20 mouse cellular contexts compared by ENCODE assay signal in genomic region chr4:148182363-148182762, GRCm38 (mm10). TPM values are rescaled to one million over a fixed set of nuclear protein-coding genes. Genes with fewer than 3 reads are reported as not detected.
DNase-seq lines count a peak whose midpoint lies in the region; ATAC-seq and TF ChIP-seq lines count a peak whose summit lies in the region.
"Had no signal": no experiment of that assay in that cellular context is flagged by ENCODE, and none has a peak within 500 bp of the region (broad histone marks: within the 10 kb centered on the region; RNA-seq: fewer than 3 reads in every experiment).

No protein-coding gene starts in this region.

- no peaks in the 10 kb centered on the region for H3K9me3 ChIP-seq in hindbrain, embryonic 15.5 days
- no peaks in the 10 kb centered on the region for H3K9me3 ChIP-seq in hindbrain, embryonic 10.5 days
- H3K9me3 ChIP-seq in ES-Bruce4 (replicated peaks; ENCODE audit: control insufficient read depth, insufficient read depth, low read length, poor library complexity, severe bottlenecking) = no peaks in the 10 kb centered on the region
- H3K9me3 ChIP-seq in forebrain, embryonic 13.5 days (replicated peaks) = no peaks in the 10 kb centered on the region
- H3K9me3 ChIP-seq in neural tube, embryonic 13.5 days = no peaks in the 10 kb centered on the region
- H3K9me3 ChIP-seq: embryonic facial prominence, embryonic 15.5 days; limb, embryonic 15.5 days had no signal

- no peak for TF ChIP-seq POLR2A in ES-Bruce4 (IDR thresholded peaks at IDR 0.05; ENCODE audit: insufficient read depth, low read length)
- TF ChIP-seq POLR2A in thymus, adult 2 months (IDR thresholded peaks at IDR 0.05; ENCODE audit: control insufficient read depth, extremely low read depth, insufficient read depth, low read length, poor library complexity) = no peak

- no peak overlapping the region for H3K9ac ChIP-seq in hindbrain, embryonic 15.5 days
- no peak overlapping the region for H3K9ac ChIP-seq in ES-Bruce4 (ENCODE audit: low read depth, poor library complexity, severe bottlenecking)
- no peak overlapping the region for H3K9ac ChIP-seq in forebrain, embryonic 13.5 days
- H3K9ac ChIP-seq in neural tube, embryonic 13.5 days = no peak overlapping the region
- H3K9ac ChIP-seq: embryonic facial prominence, embryonic 15.5 days; limb, embryonic 15.5 days; liver, postnatal 0 days had no signal

- no peak overlapping the region for H3K4me3 ChIP-seq in hindbrain, embryonic 15.5 days
- no peak overlapping the region for H3K4me3 ChIP-seq in hindbrain, embryonic 10.5 days
- 0 out of 2 replicates have a peak overlapping the region, but pooled peaks have one; percentile 9 for H3K4me3 ChIP-seq in ES-Bruce4 (ENCODE audit: low read depth, low read length)
- no peak overlapping the region for H3K4me3 ChIP-seq in forebrain, embryonic 13.5 days
- no peak overlapping the region for H3K4me3 ChIP-seq in neural tube, embryonic 13.5 days
- H3K4me3 ChIP-seq in thymus, adult 2 months (ENCODE audit: control insufficient read depth, insufficient read depth, low read length) = no peak overlapping the region
- H3K4me3 ChIP-seq: embryonic facial prominence, embryonic 15.5 days; limb, embryonic 15.5 days had no signal

- intact Hi-C loops in heart, postnatal 36 days (cut with DNase I) = no loop called here

- peak; percentile 32; the same call in 1 of the 2 replicates for ATAC-seq in hindbrain, embryonic 15.5 days (ENCODE audit: low FRiP score, low read depth)
- ATAC-seq in forebrain, embryonic 13.5 days = peak; percentile 60; the same call in 1 of the 2 replicates
- ATAC-seq in neural tube, embryonic 13.5 days (ENCODE audit: low read depth) = no peak
- ATAC-seq: liver, postnatal 0 days had no signal

- TF ChIP-seq CTCF in ES-Bruce4 (IDR thresholded peaks at IDR 0.05; ENCODE audit: low read depth, low read length) = no peak
- TF ChIP-seq CTCF in thymus, adult 2 months (IDR thresholded peaks at IDR 0.05; ENCODE audit: borderline replicate concordance, control insufficient read depth, extremely low read depth, insufficient read depth, low read length, poor library complexity) = no peak

- 25% methylated on average over 8 of the region's 8 CpGs for WGBS in hindbrain, embryonic 15.5 days
- 35% methylated on average over 8 of the region's 8 CpGs for WGBS in hindbrain, embryonic 10.5 days
- WGBS in forebrain, embryonic 13.5 days = 13% methylated on average over 8 of the region's 8 CpGs
- 37% methylated on average over 8 of the region's 8 CpGs for WGBS in neural tube, embryonic 13.5 days
- 50% methylated on average over 8 of the region's 8 CpGs for WGBS in thymus, adult 2 months

- H3K4me1 ChIP-seq in hindbrain, embryonic 15.5 days (replicated peaks) = peaks cover 13% of the 10 kb centered on the region; the same call in 1 of the 2 replicates
- H3K4me1 ChIP-seq in hindbrain, embryonic 10.5 days (replicated peaks) = peaks cover 30% of the 10 kb centered on the region
- H3K4me1 ChIP-seq in ES-Bruce4 (ENCODE audit: control insufficient read depth, insufficient read depth, low read length) = no peaks in the 10 kb centered on the region
- H3K4me1 ChIP-seq in forebrain, embryonic 13.5 days = peaks cover 19% of the 10 kb centered on the region
- peaks cover 23% of the 10 kb centered on the region for H3K4me1 ChIP-seq in neural tube, embryonic 13.5 days (replicated peaks)
- H3K4me1 ChIP-seq in thymus, adult 2 months (replicated peaks; ENCODE audit: control insufficient read depth, insufficient read depth, low read length) = no peaks in the 10 kb centered on the region

- no peak for DNase-seq in hindbrain, embryonic 10.5 days (ENCODE audit: low spot score)
- DNase-seq in thymus, adult 2 months = no peak
- DNase-seq in heart, postnatal 36 days = no peak
- DNase-seq: B cell, adult 2 months; cerebellum, adult 9-11 months; heart, adult 18-20 months; kidney, adult 2 months; kidney, postnatal 25 days; liver, postnatal 0 days; lung, postnatal 14 days; right cerebral cortex, postnatal 4 days had no signal

- no peak overlapping the region for H3K27ac ChIP-seq in hindbrain, embryonic 15.5 days (replicated peaks)
- H3K27ac ChIP-seq in hindbrain, embryonic 10.5 days = no peak overlapping the region
- no peak overlapping the region for H3K27ac ChIP-seq in ES-Bruce4 (ENCODE audit: insufficient read depth, low read length)
- H3K27ac ChIP-seq in forebrain, embryonic 13.5 days = no peak overlapping the region; the same call in 1 of the 2 replicates
- peak overlapping the region; percentile 62; the same call in 1 of the 2 replicates for H3K27ac ChIP-seq in neural tube, embryonic 13.5 days (replicated peaks)
- H3K27ac ChIP-seq in thymus, adult 2 months (ENCODE audit: control insufficient read depth, insufficient read depth, low read length) = no peak overlapping the region
- H3K27ac ChIP-seq: embryonic facial prominence, embryonic 15.5 days; limb, embryonic 15.5 days had no signal

- H3K36me3 ChIP-seq in hindbrain, embryonic 15.5 days = no peaks in the 10 kb centered on the region
- H3K36me3 ChIP-seq in hindbrain, embryonic 10.5 days = no peaks in the 10 kb centered on the region
- no peaks in the 10 kb centered on the region for H3K36me3 ChIP-seq in ES-Bruce4 (ENCODE audit: control insufficient read depth, insufficient read depth, low read length, poor library complexity, severe bottlenecking)
- H3K36me3 ChIP-seq in forebrain, embryonic 13.5 days (ENCODE audit: poor library complexity, severe bottlenecking) = no peaks in the 10 kb centered on the region
- no peaks in the 10 kb centered on the region for H3K36me3 ChIP-seq in neural tube, embryonic 13.5 days
- no peaks in the 10 kb centered on the region for H3K36me3 ChIP-seq in thymus, adult 2 months (ENCODE audit: control insufficient read depth, insufficient read depth, low read length)
- H3K36me3 ChIP-seq: embryonic facial prominence, embryonic 15.5 days; limb, embryonic 15.5 days had no signal

- H3K27me3 ChIP-seq in hindbrain, embryonic 15.5 days = no peaks in the 10 kb centered on the region
- H3K27me3 ChIP-seq in hindbrain, embryonic 10.5 days (ENCODE audit: insufficient read depth, poor library complexity, severe bottlenecking) = peaks cover 25% of the 10 kb centered on the region
- H3K27me3 ChIP-seq in ES-Bruce4 (ENCODE audit: control insufficient read depth, insufficient read depth, low read length, poor library complexity, severe bottlenecking) = no peaks in the 10 kb centered on the region
- peaks cover 62% of the 10 kb centered on the region for H3K27me3 ChIP-seq in forebrain, embryonic 13.5 days
- no peaks in the 10 kb centered on the region for H3K27me3 ChIP-seq in neural tube, embryonic 13.5 days
- H3K27me3 ChIP-seq in thymus, adult 2 months (ENCODE audit: control insufficient read depth, insufficient read depth, low read length) = no peaks in the 10 kb centered on the region

- no peak for TF ChIP-seq EP300 in ES-Bruce4 (IDR thresholded peaks at IDR 0.05; ENCODE audit: insufficient read depth, low read depth, low read length)

- H3K4me2 ChIP-seq in hindbrain, embryonic 15.5 days = no peak overlapping the region
- H3K4me2 ChIP-seq in forebrain, embryonic 13.5 days = no peak overlapping the region
- no peak overlapping the region for H3K4me2 ChIP-seq in neural tube, embryonic 13.5 days
- H3K4me2 ChIP-seq: embryonic facial prominence, embryonic 15.5 days; limb, embryonic 15.5 days had no signal

RNA-seq across cellular contexts. Expression of gene Fbxo2, which starts 21.9 kb away (rescaled TPM):
- 21.4 and 23.4 TPM in 2 replicates for polyA plus RNA-seq in hindbrain, embryonic 15.5 days (2015; fragmentation: Nextera tagmentation; extraction: Ambion mirVana)
- 3.3 and 4.6 TPM in 2 replicates for polyA plus RNA-seq in hindbrain, embryonic 10.5 days (2016; fragmentation: Nextera tagmentation; extraction: Ambion mirVana)
- polyA plus RNA-seq in ES-Bruce4 (2011; ENCODE audit: insufficient read depth, insufficient read length, low read depth, missing spikeins) = 6.0 and 6.9 TPM in 2 replicates
- polyA plus RNA-seq in forebrain, embryonic 13.5 days (2015; fragmentation: Nextera tagmentation; extraction: Ambion mirVana) = 1.0 TPM in 2 replicates
- polyA plus RNA-seq in neural tube, embryonic 13.5 days (2015; fragmentation: Nextera tagmentation; extraction: Ambion mirVana) = 6.1 and 6.9 TPM in 2 replicates
- 0.66 and 1.5 TPM in 2 replicates for polyA plus RNA-seq in thymus, adult 2 months (2012; rRNA removed)
- total RNA-seq in heart, postnatal 36 days (2021) = under 1 TPM in 1 of 2 experiments, not detected in 1; 0.19 TPM
- total RNA-seq: megakaryocyte-erythroid progenitor cell, adult 5-6 weeks had no signal
- polyA plus RNA-seq: heart, embryonic 14.5 days; liver, postnatal 0 days had no signal

RNA-seq across cellular contexts. Expression of gene Fbxo44, which starts 22.1 kb away (rescaled TPM):
- polyA plus RNA-seq in hindbrain, embryonic 15.5 days (2015; fragmentation: Nextera tagmentation; extraction: Ambion mirVana) = 93.3 and 96.0 TPM in 2 replicates
- polyA plus RNA-seq in hindbrain, embryonic 10.5 days (2016; fragmentation: Nextera tagmentation; extraction: Ambion mirVana) = 48.0 and 86.5 TPM in 2 replicates
- 12.5 and 13.3 TPM in 2 replicates for polyA plus RNA-seq in ES-Bruce4 (2011; ENCODE audit: insufficient read depth, insufficient read length, low read depth, missing spikeins)
- polyA plus RNA-seq in forebrain, embryonic 13.5 days (2015; fragmentation: Nextera tagmentation; extraction: Ambion mirVana) = 62.4 and 71.9 TPM in 2 replicates
- polyA plus RNA-seq in neural tube, embryonic 13.5 days (2015; fragmentation: Nextera tagmentation; extraction: Ambion mirVana) = 81.4 and 87.6 TPM in 2 replicates
- polyA plus RNA-seq in thymus, adult 2 months (2012; rRNA removed) = 31.2 and 34.5 TPM in 2 replicates
- total RNA-seq in heart, postnatal 36 days (2021) = 10 to 100 TPM; 18.2 to 18.8 TPM

RNA-seq across cellular contexts. Expression of gene Fbxo6, which starts 30.4 kb away (rescaled TPM):
- 21.7 and 21.8 TPM in 2 replicates for polyA plus RNA-seq in hindbrain, embryonic 15.5 days (2015; fragmentation: Nextera tagmentation; extraction: Ambion mirVana)
- 11.0 and 15.6 TPM in 2 replicates for polyA plus RNA-seq in hindbrain, embryonic 10.5 days (2016; fragmentation: Nextera tagmentation; extraction: Ambion mirVana)
- 41.6 and 51.5 TPM in 2 replicates for polyA plus RNA-seq in ES-Bruce4 (2011; ENCODE audit: insufficient read depth, insufficient read length, low read depth, missing spikeins)
- polyA plus RNA-seq in forebrain, embryonic 13.5 days (2015; fragmentation: Nextera tagmentation; extraction: Ambion mirVana) = 14.2 and 16.7 TPM in 2 replicates
- 16.4 and 16.6 TPM in 2 replicates for polyA plus RNA-seq in neural tube, embryonic 13.5 days (2015; fragmentation: Nextera tagmentation; extraction: Ambion mirVana)
- polyA plus RNA-seq in thymus, adult 2 months (2012; rRNA removed) = 41.8 and 50.9 TPM in 2 replicates
- 10 to 100 TPM; 38.9 to 40.3 TPM for total RNA-seq in heart, postnatal 36 days (2021)

RNA-seq across cellular contexts. Expression of gene Draxin, which starts 51.9 kb away (rescaled TPM):
- polyA plus RNA-seq in hindbrain, embryonic 15.5 days (2015; fragmentation: Nextera tagmentation; extraction: Ambion mirVana) = 15.4 and 16.1 TPM in 2 replicates
- polyA plus RNA-seq in hindbrain, embryonic 10.5 days (2016; fragmentation: Nextera tagmentation; extraction: Ambion mirVana) = 6.5 and 13.1 TPM in 2 replicates
- 0.17 and 0.22 TPM in 2 replicates for polyA plus RNA-seq in ES-Bruce4 (2011; ENCODE audit: insufficient read depth, insufficient read length, low read depth, missing spikeins)
- polyA plus RNA-seq in forebrain, embryonic 13.5 days (2015; fragmentation: Nextera tagmentation; extraction: Ambion mirVana) = 11.7 and 12.5 TPM in 2 replicates
- polyA plus RNA-seq in neural tube, embryonic 13.5 days (2015; fragmentation: Nextera tagmentation; extraction: Ambion mirVana) = 14.0 and 14.3 TPM in 2 replicates
- polyA plus RNA-seq in thymus, adult 2 months (2012; rRNA removed) = 0.26 and 0.34 TPM in 2 replicates
- under 1 TPM; 0.05 to 0.11 TPM for total RNA-seq in heart, postnatal 36 days (2021)
- total RNA-seq: gastrocnemius, adult 8-10 months; megakaryocyte-erythroid progenitor cell, adult 5-6 weeks had no signal
- polyA plus RNA-seq: heart, embryonic 14.5 days had no signal

RNA-seq across cellular contexts. Expression of gene Mad2l2, which starts 52.2 kb away (rescaled TPM):
- polyA plus RNA-seq in hindbrain, embryonic 15.5 days (2015; fragmentation: Nextera tagmentation; extraction: Ambion mirVana) = 98.3 and 110 TPM in 2 replicates
- polyA plus RNA-seq in hindbrain, embryonic 10.5 days (2016; fragmentation: Nextera tagmentation; extraction: Ambion mirVana) = 74.3 and 86.9 TPM in 2 replicates
- 45.9 and 60.3 TPM in 2 replicates for polyA plus RNA-seq in ES-Bruce4 (2011; ENCODE audit: insufficient read depth, insufficient read length, low read depth, missing spikeins)
- 96.6 and 107 TPM in 2 replicates for polyA plus RNA-seq in forebrain, embryonic 13.5 days (2015; fragmentation: Nextera tagmentation; extraction: Ambion mirVana)
- polyA plus RNA-seq in neural tube, embryonic 13.5 days (2015; fragmentation: Nextera tagmentation; extraction: Ambion mirVana) = 98.7 and 116 TPM in 2 replicates
- polyA plus RNA-seq in thymus, adult 2 months (2012; rRNA removed) = 32.9 and 37.7 TPM in 2 replicates
- total RNA-seq in heart, postnatal 36 days (2021) = 10 to 100 TPM; 10.6 to 11.9 TPM
